Mouse (Mus musculus) neural tube, embryonic 10.5 days (tissue): ENCODE data around the gene Crmp1.

Source experiments
- DNase-seq: peaks from one replicate; pipeline ENCODE4 v3.0.0-alpha.2; 2017; ENCODE audit warnings: low spot score; ENCODE audit errors: extremely low spot score

Crmp1 gene

DNA sequence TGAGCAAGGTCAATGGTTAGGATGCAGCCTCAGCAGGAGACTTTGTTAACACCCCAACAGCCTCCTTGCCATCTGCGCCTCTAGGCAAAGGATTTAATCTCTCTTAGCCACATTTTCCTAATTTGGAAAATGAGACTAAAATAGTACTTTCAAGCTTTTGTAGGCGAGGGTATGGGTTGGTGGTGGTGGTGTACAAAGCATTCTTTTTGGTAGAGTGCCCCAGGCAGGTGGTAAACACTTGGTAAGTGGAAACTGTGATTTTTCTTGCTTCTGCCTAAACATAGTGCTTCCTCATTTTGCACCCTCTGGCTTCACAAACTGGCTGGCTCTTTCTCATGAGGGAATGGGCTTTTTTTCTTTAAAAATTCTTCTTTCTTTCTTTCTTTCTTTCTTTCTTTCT, 3.1 kb upstream of the Crmp1 start:
- DNase-seq, result no peak

DNA sequence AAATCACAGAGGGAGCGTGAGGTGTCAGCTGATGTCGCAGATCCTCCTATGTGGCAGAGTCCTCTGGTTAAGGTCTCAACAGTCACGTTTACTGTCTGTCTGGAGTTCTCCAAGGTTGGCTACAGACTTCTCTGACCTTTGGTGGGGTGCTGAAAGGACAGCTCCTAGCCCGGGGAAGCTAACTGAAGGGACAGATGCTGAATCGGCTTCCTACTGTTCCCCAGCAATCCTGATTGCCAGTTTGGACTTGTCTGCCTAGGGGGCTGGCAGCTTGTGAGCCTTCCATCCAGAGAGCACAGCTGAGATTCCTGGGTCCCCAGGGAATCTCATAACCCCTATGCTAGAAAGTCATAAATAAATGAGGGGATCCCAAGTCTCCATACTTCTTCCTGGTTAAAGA, 1.2 kb upstream of the Crmp1 start:
- peak; percentile 71 for DNase-seq

DNA sequence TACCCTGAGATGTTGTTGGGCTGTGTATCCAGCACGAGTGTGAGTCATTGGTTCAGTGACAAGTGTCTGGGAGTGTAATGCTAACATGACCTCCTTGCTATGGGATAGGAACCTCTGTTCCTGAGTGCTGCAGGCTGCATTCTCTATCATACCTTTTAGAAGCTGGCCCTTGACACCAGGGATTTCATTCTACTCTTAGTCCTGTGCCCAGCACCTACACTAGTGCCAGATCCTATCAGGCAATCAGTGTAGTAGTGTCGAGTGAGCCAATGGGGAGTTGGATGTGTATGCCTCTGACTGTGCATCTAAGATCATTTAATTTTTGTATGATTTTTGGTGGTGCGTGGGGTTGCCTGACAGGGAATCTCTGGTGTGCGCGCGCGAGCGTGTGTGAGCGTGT, 516 bp upstream of the Crmp1 start:
- no peak for DNase-seq

DNA sequence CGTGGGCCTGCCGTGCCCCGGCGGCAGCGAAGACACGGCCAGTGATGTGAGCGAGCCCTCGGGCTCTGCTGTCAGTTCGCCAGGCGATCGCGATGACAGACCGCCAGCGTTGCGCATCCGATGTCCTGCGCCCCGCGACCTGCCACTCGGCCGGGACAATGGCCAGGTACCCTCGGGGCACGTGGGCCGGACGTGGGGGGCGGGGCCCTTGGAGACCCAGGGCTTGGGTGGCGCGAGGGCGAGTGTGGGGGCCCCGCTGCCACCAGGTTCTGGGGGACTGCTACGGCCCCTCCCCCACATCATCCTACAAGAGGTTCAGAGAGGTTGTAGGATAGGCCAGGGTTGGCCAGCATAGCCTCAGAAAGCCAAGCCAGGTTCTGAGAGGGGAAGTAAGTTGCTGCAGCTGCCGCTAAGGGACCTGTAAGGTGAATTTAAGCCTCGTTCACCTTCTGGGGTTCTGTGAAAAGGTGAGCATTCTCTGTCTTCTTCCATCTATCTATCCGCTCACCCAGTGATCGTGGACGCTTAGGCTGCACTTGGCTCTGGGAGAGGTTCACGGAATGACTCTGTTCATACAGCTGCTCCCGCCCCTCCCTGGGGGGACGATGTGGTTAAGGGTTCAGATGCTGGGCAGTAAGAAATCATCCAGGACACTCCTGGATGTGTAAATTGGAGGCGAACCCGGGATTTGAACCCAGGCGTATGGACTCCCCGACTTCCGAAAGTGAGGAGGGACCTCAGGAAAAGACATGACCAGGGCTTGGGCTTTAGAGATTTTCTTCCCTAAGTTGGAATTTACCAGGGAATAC, 824 bp downstream of the Crmp1 start:
- DNase-seq, result no peak

DNA sequence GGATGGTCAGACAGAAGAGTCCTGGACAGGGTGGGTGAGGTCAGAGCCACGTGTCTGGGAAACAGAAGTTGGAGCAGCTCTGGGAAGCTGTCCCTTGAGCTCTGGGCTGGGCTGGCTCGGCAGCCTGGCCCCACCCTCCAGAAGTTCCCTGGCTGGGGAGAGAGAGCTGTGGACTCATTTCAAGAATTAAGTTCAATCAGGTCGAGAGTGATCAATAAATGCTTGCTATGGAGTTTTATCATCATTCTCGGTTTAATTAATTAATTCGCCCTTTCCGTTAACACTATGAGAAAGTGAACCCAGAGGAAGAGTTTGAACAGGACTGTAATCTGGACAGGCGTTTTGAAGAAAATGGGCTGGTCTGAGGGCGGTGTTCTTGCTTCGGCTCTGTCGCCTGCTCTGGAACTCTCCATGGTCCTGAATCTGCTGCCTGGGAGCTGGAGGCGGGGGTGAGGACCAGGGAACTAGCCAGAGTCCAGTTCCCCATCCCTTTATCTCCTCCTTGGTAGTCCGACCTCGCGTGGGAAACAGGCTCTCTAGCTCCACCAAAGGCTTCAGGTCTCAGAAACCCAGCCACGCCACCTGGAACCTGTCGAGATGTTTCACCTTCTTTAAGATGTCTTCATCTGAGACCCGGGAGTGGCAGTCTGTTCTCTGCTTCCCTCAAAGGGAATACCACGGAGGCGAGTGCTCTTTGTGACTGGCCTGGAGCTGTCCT, 1.6 kb downstream of the Crmp1 start:
- DNase-seq, result peak; percentile 86

DNA sequence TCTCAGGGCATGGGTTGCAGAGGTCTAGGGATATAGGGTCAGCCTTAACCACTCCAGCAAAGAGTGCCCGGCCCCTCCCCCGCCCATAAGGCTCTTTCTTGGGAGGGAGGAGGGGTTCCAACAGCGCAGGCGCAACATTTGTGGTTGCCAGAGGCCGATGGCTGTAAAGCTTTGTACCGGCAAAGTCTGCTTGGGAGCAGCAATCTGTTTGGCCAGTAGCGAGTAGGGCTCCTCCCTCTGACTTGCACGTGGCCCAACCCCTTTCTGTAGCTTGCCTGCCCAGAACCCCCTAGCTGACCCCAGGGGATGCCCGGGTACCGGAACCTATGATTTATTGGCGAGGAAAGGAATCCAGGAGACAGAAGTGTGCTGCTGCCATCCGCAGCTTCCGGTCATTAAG, 2.4 kb downstream of the Crmp1 start:
- peak; percentile 67 for DNase-seq

DNA sequence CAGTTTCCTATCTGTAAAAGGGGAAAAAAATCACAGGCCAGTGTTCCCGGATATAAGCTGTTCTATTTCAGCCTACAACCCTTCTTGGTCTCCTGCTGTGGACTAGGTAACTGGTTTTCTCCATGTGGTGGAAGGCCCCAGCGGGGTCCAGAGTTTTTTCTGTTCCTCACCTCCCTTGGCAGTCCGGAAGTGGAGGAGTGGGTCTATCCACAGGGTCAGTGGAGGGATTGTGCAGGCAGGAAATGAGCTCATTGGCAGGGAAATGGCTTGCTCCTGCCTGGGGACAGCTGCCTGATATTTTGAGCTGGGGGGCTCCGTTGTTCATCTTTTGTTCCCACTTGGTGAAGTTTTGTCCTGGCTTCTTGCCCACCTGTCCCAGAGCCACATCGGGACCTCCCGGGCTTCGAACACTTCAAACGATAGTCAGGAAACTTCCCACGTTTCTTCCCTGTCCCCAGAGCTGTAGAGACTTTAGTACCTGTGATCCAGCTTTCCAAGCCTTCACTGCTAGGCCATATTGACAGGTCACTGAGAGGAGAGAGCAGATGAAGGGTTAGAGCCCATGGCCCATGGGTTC, 3.0 kb downstream of the Crmp1 start:
- no peak for DNase-seq

DNA sequence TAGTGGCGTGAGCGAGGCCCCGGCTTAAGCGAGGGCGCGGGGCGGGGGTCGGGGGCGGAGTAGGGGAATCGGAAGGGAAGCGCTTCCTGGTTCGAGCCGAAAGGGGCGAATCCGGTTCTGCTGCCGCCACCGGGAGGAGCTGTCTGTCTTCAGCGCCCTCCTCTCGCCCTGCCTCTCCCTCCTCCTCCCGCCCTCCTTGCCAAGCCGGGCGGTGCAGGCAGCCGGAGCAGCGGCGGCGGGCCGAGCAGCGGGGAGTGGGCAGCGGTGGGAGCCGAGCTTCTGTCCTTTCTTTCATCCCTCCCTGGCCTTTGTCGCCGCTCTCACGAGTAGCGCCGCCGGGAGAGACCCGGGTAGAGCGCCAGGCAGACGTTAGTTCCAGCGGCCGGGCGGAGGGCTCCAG, 3.9 kb downstream of the Crmp1 start:
- DNase-seq, result peak; percentile 75

DNA sequence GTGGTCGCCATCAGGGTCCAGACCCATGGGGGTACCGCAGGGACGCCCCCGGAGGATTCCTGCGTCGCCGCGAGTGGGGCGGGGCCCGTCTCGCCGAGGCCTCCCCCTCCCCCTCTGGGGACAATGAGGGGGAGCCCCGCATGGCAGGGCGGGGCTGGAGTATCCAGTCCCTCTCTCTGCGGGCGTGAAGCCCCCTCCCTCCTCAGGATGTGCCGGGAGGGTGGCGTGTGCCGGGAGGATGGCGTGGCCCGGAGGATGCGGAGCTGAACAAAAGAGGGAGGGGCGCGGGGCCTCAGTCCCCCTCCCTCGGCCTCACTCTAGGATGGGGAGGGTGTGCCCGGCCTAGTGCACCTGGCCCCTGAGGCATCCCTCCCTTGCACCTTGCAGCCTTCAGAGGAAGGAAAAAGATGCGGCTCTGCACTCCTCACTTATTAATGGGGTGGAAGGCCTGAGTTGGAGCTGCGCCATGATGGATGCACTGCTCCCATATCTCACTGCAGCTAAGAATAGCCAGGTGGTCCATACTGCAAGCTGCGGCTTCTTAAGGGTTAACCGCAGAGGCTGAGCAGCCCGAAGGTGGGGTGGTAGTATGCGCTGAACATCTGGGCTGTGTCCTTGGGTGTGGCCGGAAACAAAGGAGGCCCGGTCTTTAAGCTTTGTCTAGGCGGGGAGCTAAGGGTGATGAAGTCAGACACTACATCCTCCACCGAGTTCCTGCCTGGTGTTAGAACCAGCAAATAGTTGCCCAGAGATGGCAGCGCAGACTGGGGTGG, 4.6 kb downstream of the Crmp1 start:
- DNase-seq, result no peak

DNA sequence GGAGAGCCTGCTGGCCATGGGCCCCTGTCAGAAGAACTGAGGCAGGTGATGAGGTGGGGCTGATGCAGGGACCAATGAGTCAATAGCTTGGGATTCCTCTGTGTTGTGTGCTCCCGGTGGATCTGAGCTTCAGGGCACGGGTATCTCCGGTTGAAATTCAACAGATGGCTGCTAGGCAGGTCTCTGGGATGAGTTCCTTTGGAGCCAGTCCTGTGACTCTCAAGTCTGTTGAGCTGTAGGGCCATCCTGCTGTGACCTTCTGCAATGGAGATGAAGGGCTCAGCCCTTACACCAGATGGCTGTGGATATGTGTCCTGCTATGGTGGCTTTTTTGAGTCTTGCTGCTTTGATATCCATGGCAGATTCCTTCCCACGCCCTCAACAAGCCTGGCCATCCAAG, 5.7 kb downstream of the Crmp1 start:
- no peak for DNase-seq

DNA sequence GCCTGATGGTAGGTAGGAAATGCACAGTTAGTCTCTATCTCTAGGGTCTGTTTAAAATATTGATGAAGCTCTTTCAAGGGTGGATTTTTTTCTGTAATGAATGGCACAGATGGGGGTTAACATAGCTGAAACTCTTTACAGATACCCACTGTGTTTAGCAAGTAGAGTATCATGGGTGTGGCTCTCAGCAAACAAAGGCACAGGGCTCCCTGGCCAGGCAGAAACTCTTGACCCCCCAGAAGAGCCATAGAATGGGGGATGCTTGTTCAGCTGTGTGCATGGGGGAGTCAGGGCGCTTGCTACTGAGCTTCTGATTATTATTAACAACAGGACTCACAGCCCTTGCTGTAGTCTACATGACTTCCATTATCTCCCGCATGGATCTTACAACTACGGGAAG, 7.1 kb downstream of the Crmp1 start:
- no peak for DNase-seq

DNA sequence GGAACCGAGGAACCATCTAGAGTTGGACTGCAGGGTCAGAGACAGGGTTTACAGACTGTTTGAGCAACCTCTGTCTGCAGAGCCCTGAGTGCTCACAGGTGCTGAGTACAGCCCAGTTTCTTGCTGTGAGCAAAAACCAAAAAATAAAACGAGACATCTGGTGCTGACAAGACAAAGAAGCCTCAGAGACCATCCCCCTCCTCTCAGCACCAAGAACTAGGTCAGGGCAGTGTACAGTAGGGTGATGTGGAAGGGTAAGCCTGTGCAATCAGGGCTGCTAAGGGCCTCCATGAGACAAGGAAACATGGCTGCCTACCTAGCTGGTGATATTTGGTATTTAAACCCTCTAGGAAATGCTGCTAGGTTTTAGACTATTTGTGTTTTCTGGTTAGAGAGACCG, 9.9 kb downstream of the Crmp1 start:
- no peak for DNase-seq

DNA sequence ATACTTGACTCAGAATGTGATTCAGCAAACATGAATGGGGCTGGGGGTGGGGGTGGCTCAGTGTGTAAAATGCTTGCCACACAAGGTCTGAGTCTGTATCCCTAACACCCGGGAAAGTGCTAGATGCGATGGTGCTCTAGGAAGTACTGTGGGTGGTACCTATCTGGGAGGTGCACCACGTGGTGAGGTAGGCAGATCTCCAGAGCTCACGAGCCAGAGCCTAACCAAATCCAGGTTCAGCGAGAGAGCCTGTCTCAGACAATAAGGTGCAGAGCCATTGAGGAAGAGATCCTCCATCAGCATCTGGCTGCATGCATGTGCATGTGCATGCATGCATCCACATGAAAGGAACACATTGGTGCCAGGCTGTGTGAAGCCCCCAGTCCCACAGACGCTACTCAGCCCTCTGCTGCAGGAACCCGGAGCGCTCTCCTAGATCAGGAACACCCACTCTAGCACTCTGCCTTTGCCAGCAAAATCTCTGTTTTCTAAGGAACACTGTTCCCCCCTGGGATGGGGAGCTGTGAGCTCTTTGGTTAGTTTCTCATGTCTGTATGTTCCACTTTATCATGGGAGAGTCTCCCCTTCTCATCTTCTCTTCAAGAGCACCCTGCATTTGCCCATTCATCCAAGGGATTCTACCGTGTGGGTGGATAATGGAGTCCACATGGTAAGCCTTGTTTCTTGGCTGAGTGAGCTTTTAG, 10.5 kb downstream of the Crmp1 start:
- DNase-seq, result no peak

DNA sequence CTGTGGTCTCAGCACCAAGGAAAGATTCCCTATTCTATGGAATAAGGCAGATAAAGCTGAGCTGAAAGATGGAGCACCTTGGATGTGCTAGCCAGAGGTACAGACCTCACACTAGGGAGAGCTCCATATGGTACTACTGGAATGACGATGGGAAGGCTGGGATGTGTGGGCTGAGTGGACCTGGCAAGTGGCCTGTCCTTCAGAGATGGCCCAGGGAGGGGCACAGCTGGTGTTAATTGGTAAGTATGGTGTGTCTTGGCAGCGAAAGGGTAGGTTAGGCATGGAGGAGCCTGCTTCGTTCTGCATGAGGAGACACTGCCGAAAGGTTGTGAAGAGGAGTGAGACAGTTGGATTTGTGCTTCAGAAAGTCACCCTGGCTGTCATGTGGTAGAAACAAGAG, 12.8 kb downstream of the Crmp1 start:
- DNase-seq, result no peak

DNA sequence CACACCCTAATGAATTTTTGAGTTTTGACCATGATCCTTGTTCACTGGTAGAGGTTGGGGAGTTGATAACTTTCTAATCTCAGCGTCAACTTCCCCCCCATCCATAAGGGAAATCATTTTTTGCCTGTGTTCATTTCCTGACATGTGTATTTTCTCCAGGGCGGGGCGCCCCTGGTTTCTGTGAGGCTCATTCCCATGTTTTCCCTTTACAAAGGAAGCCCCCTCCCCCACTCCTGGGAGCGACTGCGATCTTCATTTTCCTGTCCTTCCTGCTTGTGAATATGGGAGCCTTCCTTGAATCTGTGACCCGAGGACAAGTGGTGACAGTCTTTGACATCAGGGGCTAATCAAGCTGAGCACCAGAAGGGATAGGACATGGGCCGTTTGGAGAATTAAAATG, 15.1 kb downstream of the Crmp1 start:
- no peak for DNase-seq

DNA sequence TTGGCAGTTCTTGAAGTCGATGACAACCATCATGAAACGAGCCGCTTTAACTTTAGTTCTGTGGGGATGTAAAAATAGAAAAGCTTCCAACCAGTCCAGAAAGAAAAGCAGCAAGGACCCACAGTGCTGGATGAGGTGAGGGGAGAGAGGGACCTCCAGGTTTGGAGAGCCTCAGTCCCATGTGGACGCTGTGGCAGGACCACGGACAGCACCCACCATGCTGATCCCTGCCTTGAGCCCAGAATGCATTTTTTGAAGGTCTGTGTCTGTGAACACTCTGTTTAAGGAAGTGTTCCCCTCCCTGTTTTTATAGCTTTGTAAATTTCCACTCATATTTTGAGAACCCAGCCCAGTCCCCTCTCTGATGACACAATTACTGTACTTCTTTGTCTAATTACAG, 15.5 kb downstream of the Crmp1 start:
- peak; percentile 50 for DNase-seq

DNA sequence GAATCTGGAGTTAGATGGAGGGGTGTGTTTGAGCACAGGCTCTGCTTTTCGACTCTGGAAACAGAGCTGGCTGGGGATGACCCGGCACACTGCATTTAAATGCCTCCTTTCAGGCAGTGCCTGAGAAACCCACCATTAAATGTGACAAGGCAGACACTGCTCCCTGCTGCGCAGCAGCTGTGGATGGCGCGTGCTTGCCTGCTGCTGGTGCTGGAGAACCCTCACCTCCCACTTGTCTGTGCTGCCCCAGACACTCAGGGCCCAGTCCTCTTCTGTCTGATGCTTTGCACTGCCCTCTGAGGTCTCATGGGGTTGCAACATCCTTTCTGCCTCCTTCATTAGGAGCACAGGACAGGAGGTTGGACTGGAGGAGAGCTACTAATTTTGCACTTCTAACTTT, 20.0 kb downstream of the Crmp1 start:
- no peak for DNase-seq

DNA sequence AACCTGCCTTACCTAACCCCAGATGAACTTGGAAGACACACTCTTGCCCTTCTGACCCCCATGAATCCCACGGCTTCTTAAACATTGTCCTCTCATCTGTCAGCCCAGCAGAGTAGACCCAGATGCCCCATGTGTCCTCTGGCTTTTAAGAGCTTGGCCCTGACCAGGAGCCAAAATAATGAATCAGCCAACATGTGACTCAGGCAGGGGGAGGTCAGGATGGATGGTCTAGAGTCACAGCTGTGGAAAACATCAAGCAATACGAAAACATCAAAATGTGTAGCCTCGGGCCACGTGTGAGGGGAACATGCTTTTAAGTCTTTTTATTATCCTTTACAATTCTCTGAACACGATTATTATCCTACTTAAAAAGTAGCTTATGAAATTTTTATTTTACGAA, 22.1 kb downstream of the Crmp1 start:
- DNase-seq, result peak; percentile 25

DNA sequence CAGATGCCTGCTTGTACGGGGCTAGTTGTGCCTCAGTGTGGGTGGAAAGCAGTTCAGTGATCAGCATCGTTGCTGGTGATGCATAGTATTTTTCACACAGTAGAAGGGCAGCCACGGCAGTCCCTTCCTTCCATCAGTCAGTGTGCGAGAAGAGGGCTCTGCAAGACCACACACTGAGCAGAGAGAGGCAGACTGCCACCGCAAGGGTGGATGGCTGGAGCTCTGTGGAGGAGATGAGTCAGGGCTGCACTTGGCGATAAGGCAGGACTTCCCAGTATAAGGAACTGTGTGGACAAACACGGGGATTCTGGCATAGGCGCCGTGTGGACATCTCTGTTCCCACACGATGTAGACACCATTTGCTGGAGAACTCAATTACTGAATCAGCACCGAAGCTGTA, 39.3 kb downstream of the Crmp1 start:
- DNase-seq, result no peak

DNA sequence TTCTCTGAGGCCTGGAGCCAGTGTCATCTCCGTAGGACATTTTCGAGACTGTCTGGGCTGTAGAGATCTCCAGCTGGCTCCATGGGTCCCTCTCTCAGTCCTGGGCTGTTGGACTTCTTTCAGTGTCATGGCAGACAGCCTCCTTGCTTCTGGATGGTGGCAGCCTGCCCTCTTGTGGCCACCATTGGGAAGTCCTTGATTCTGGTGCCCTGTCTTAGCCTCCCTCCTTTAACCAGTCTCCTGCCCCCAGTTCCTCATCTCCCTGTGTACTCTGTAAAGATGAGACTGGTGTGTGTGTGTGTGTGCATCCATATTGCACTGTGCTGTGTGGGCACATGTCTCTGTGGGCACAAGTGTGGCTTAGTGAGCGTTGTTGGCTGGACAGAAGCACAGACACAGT, 46.6 kb downstream of the Crmp1 start:
- peak; percentile 53 for DNase-seq

DNA sequence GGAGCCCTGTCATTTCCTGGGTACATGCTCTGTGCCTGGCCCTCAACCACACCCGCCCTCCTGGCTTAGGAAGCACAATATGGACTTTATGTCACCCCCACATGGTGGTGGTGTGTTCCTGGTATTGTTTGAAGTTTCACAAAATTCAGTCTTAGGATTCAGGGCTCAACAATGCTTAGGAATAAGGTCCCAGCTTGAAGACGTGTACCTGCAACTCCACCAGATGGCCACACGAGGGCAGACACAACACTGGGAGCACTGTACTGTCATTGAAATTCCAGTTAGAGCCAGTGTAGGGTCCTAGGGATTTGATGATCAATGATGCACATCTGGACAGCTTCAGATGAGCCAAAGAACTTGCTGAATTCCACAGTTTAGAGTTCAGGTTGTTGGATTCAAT, 47.5 kb downstream of the Crmp1 start:
- peak; percentile 44 for DNase-seq
